Mouse (Mus musculus): Measurements from ENCODE around the gene Hist3h2ba. TPM values are rescaled to one million over a fixed set of nuclear protein-coding genes. Genes with fewer than 3 reads are reported as not detected.
A peak's percentile ranks its signal among the peaks of the same experiment; 100 is the strongest.

Hist3h2ba gene
- total and polyA plus RNA-seq, 3 experiments: 6.0 to 23.2 TPM; not detected in 1

DNA sequence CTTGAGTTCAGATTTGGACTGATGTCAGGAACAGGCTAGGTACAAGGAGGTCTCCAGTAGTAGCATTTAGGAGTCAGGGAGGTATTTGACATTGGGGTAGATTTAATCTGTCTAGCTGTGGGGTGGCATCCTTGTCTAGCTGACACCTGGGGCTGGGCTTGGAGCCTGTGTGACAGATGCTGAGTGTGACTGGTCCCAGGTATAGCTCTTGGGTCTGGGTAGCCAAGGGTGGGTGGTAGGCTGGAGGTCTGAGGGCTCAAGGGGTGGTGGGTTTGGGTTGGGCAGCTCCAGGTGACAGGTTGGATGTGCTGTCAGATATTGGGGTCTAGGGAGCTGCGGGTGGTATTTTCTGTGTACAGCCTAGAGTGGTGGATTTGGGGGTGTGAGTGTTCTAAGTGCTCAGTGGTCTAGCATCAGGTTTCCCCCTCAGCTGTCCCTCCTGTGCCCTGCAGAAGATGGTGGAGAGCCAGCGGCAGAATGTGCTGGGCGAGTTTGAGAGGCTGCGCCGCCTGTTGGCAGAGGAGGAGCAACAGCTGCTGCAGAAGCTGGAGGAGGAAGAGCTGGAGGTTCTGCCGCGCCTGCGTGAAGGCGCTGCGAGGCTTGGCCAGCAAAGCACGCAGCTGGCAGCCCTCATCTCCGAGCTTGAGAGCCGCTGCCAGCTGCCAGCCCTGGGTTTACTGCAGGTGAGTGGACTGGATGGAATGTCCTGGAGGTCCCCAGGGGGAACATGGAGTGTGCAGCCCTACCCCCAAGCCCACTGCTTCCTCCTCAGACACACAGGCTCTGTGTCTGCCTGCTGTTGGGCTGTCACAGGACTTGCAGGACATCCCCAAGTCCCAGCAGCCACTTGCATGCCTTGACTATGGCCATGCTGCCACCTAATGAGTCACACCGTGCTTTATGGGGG lies 33.1 kb downstream of the Hist3h2ba start:
- H3K4me3 ChIP-seq (ENCODE audit: low read depth, low read length): peak overlapping the region; percentile 98; the same call in 1 of the 2 replicates
- no peaks in the 10 kb centered on the region for H3K9me3 ChIP-seq (replicated peaks)
- no peaks in the 10 kb centered on the region for H3K27me3 ChIP-seq (ENCODE audit: insufficient read depth, low read length)
- H3K36me3 ChIP-seq (replicated peaks): peaks cover 74% of the 10 kb centered on the region
- ATAC-seq (ENCODE audit: extremely low read depth, insufficient number of reproducible peaks, low FRiP score, poor library complexity, severe bottlenecking) (peak; percentile 52), DNase-seq (ENCODE audit: low spot score) (peak; percentile 74)
- peaks cover 74% of the 10 kb centered on the region for H3K4me1 ChIP-seq (ENCODE audit: insufficient read depth, low read depth, low read length)
- no peak for TF ChIP-seq GATA2 (IDR thresholded peaks at IDR 0.05; ENCODE audit: borderline replicate concordance, low read depth, low read length)
- no peak for TF ChIP-seq TAL1 (conservative IDR thresholded peaks at IDR 0.05; ENCODE audit: low read depth, low read length)
- peak; percentile 30; the same call in 1 of the 2 replicates for TF ChIP-seq CTCF (IDR thresholded peaks at IDR 0.05; ENCODE audit: low read depth, low read length)

DNA sequence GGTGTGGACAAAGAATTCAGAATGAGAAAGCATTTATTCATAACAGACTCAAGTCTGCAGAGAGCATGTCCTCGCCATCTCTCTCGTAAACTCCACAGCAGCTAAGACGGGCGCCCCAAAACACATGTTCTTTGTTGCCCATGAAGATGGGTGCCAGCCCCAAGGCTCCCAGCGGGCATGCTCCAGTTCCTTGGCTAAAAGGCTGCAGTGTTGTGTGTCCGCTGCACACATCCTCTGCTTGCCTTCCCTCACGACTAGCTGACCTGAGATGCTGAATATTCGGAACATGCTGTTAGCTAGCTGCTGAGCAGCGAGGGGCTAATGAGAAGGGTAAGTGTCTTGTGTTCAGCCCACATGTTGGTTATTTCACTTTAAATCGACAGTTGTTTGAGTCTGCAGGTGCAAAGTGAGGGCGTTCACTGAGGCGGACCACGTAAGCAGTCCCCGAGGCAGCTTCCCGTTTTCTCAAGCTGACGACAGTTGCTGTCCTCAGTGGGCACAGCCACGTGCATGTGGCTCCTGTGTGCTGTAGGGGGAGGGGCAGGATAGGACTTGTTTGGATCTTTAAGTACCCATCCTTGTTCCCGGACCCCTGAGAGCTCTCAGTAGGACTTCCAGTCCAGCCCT lies 33.9 kb downstream of the Hist3h2ba start:
- H3K27me3 ChIP-seq (ENCODE audit: insufficient read depth, low read length): no peaks in the 10 kb centered on the region
- TF ChIP-seq GATA1 (IDR thresholded peaks at IDR 0.05; ENCODE audit: borderline replicate concordance, low read length) (no peak), GATA2 (IDR thresholded peaks at IDR 0.05; ENCODE audit: borderline replicate concordance, low read depth, low read length) (no peak), CTCF (IDR thresholded peaks at IDR 0.05; ENCODE audit: low read depth, low read length) (no peak), POLR2AphosphoS5 (IDR thresholded peaks at IDR 0.05; ENCODE audit: insufficient replicate concordance, low read depth, low read length) (no peak), TAL1 (conservative IDR thresholded peaks at IDR 0.05; ENCODE audit: low read depth, low read length) (no peak)
- ATAC-seq (ENCODE audit: extremely low read depth, insufficient number of reproducible peaks, low FRiP score, poor library complexity, severe bottlenecking) (no peak), DNase-seq (ENCODE audit: low spot score) (peak; percentile 63)
- H3K36me3 ChIP-seq (replicated peaks): peaks cover 82% of the 10 kb centered on the region
- H3K4me3 ChIP-seq (ENCODE audit: low read depth, low read length): peak overlapping the region; percentile 98; the same call in 1 of the 2 replicates
- peaks cover 80% of the 10 kb centered on the region for H3K4me1 ChIP-seq (ENCODE audit: insufficient read depth, low read depth, low read length)
- no peaks in the 10 kb centered on the region for H3K9me3 ChIP-seq (replicated peaks)

DNA sequence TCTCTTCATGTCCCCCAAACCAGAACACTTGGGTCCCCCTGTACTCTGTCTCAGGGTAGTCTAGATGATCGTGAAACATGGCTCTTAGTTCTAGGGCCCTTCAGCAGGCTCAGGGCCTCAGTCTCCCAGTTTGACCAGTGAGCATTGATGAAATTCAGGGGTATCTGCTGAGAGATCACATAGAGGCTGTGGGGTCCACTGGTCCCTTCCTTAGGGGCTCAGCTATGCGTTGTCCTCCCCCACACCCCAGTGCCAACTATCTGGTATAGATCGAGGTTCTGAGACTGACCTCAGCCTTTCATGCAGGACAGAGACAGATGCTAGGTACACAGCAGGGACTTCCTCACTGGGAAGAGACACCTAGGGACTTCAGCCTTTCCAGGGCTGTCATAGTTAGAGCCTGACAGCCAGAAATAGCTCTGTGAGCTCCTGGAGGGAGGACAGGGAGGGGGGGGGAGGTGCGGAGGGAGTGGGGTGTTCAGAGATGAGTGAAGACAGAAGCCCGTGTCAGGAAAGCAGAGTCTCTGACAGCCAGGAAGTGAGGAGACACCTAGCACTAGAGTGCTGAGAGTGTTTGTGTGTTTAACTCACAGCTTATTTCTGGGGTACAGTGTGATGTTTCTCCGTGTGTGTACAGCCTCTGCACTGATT lies 35.1 kb downstream of the Hist3h2ba start:
- no peaks in the 10 kb centered on the region for H3K27me3 ChIP-seq (ENCODE audit: insufficient read depth, low read length)
- no peak overlapping the region for H3K4me3 ChIP-seq (ENCODE audit: low read depth, low read length)
- H3K9me3 ChIP-seq (replicated peaks): no peaks in the 10 kb centered on the region
- no peak for ATAC-seq (ENCODE audit: extremely low read depth, insufficient number of reproducible peaks, low FRiP score, poor library complexity, severe bottlenecking)
- H3K4me1 ChIP-seq (ENCODE audit: insufficient read depth, low read depth, low read length): peaks cover 83% of the 10 kb centered on the region
- DNase-seq (ENCODE audit: low spot score): no peak
- TF ChIP-seq GATA1 (IDR thresholded peaks at IDR 0.05; ENCODE audit: borderline replicate concordance, low read length) (no peak), CTCF (IDR thresholded peaks at IDR 0.05; ENCODE audit: low read depth, low read length) (no peak), GATA2 (IDR thresholded peaks at IDR 0.05; ENCODE audit: borderline replicate concordance, low read depth, low read length) (no peak), TAL1 (conservative IDR thresholded peaks at IDR 0.05; ENCODE audit: low read depth, low read length) (no peak), POLR2AphosphoS5 (IDR thresholded peaks at IDR 0.05; ENCODE audit: insufficient replicate concordance, low read depth, low read length) (no peak)
- peaks cover 95% of the 10 kb centered on the region for H3K36me3 ChIP-seq (replicated peaks)

DNA sequence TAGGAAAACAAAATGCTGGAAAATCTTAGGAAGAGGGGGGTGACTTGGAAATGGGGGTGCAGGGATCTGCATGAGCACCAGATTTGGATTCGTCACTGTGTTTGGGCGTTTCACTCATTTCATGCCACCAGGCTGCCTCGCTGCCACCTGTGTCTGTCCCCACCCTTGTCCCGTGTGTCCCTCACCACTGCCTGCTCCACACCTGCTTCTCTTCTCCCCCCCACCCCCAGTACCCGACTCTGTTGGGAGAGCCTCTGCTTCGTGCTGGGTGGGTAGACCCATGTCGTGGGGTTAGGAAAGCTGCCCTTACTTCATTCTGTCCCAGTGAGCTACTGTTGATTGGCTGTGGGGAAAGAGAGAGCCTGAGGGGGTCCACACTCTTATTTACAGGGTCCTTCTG lies 35.9 kb downstream of the Hist3h2ba start:
- ATAC-seq (ENCODE audit: extremely low read depth, insufficient number of reproducible peaks, low FRiP score, poor library complexity, severe bottlenecking) (no peak), DNase-seq (ENCODE audit: low spot score) (no peak)
- Histone ChIP-seq H3K4me1 (ENCODE audit: insufficient read depth, low read depth, low read length) (peaks cover 80% of the 10 kb centered on the region), H3K4me3 (ENCODE audit: low read depth, low read length) (no peak overlapping the region), H3K36me3 (replicated peaks) (peaks cover 98% of the 10 kb centered on the region), H3K27me3 (ENCODE audit: insufficient read depth, low read length) (no peaks in the 10 kb centered on the region), H3K9me3 (replicated peaks) (no peaks in the 10 kb centered on the region)
- TF ChIP-seq GATA1 (IDR thresholded peaks at IDR 0.05; ENCODE audit: borderline replicate concordance, low read length) (no peak), GATA2 (IDR thresholded peaks at IDR 0.05; ENCODE audit: borderline replicate concordance, low read depth, low read length) (no peak), TAL1 (conservative IDR thresholded peaks at IDR 0.05; ENCODE audit: low read depth, low read length) (no peak), POLR2AphosphoS5 (IDR thresholded peaks at IDR 0.05; ENCODE audit: insufficient replicate concordance, low read depth, low read length) (no peak), CTCF (IDR thresholded peaks at IDR 0.05; ENCODE audit: low read depth, low read length) (no peak)

DNA sequence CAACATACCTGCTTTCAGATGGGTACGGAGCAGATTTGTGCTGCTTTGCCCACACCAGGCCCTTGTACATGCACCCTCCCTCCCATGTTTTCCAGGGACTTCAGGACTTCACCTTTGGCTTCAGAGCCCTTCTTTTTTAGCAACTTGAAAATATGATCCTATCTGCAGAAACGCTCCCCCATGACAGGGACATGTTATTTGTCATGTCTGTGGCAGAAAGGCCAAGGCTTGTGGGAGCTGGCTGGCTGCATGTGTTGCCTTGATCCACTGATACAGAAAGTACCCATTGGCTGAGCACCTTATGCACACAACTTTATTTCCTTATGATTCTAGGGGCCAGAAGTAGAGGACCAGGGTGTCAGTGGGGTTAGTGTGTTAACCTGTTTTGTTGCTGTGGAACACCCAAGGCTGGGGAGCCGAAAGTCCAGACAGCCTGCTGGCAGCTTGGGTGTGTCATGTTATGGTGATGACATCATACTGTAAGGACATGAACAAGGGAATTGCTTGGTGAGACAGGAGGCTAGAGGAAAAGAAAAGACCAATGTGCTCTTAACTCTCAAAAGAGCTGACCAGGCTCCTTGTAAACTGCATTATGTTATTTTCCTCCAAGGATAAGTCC lies 36.7 kb downstream of the Hist3h2ba start:
- ATAC-seq (ENCODE audit: extremely low read depth, insufficient number of reproducible peaks, low FRiP score, poor library complexity, severe bottlenecking): no peak
- TF ChIP-seq POLR2AphosphoS5 (IDR thresholded peaks at IDR 0.05; ENCODE audit: insufficient replicate concordance, low read depth, low read length) (no peak), CTCF (IDR thresholded peaks at IDR 0.05; ENCODE audit: low read depth, low read length) (no peak), GATA2 (IDR thresholded peaks at IDR 0.05; ENCODE audit: borderline replicate concordance, low read depth, low read length) (no peak), GATA1 (IDR thresholded peaks at IDR 0.05; ENCODE audit: borderline replicate concordance, low read length) (no peak), TAL1 (conservative IDR thresholded peaks at IDR 0.05; ENCODE audit: low read depth, low read length) (no peak)
- no peaks in the 10 kb centered on the region for H3K9me3 ChIP-seq (replicated peaks)
- DNase-seq (ENCODE audit: low spot score): no peak
- H3K27me3 ChIP-seq (ENCODE audit: insufficient read depth, low read length): no peaks in the 10 kb centered on the region
- H3K4me1 ChIP-seq (ENCODE audit: insufficient read depth, low read depth, low read length): peaks cover 80% of the 10 kb centered on the region
- H3K36me3 ChIP-seq (replicated peaks): peaks cover 99% of the 10 kb centered on the region
- no peak overlapping the region for H3K4me3 ChIP-seq (ENCODE audit: low read depth, low read length)

Measured in G1E (cell line).